Mouse (Mus musculus) cortical plate, adult 2 months (tissue): ENCODE measurements around the gene Rdh16f1.

Source experiments
- CTCF ChIP-seq: fragments of 200-500 bp; IDR thresholded peaks from 2 replicates; pipeline ENCODE4 v1.5.1; 2011; ENCODE audit warnings: mild to moderate bottlenecking, control low read depth, low read length; ENCODE audit not compliant: insufficient read depth; ENCODE audit errors: extremely low read depth
- POLR2A ChIP-seq: fragments of 200-500 bp; IDR thresholded peaks from 2 replicates; pipeline ENCODE4 v1.6.1; 2011; ENCODE audit warnings: mild to moderate bottlenecking, low read length, control low read depth; ENCODE audit not compliant: insufficient read depth; ENCODE audit errors: extremely low read depth

GRCm38 (mm10) chr10:127750136-127750777 lies 9.3 kb upstream of the Rdh16f1 start:
- TF ChIP-seq CTCF (no peak), POLR2A (no peak)
